Mouse (Mus musculus): Measurements from ENCODE around the gene Gtf2h5. TPM values are rescaled to one million over a fixed set of nuclear protein-coding genes. Genes with fewer than 3 reads are reported as not detected.

Gtf2h5 gene
- polyA plus RNA-seq (2012), result 2.2 and 2.5 TPM in 2 replicates

- no peak for TF ChIP-seq GATA1 (IDR thresholded peaks at IDR 0.05; ENCODE audit: low read length)
Measured at GRCm38 (mm10) chr17:6079287-6080122, at the start of gene Gtf2h5, which contains the start of gene Serac1. Gene Gtf2h5 (plus strand): TSS chr17:6079786. Gene Serac1 (minus strand): TSS chr17:6079741.

- no peak for TF ChIP-seq GATA1 (IDR thresholded peaks at IDR 0.05; ENCODE audit: low read length)
Measured at GRCm38 (mm10) chr17:6035661-6036060, 43.9 kb upstream of the Gtf2h5 start.

- TF ChIP-seq GATA1 (IDR thresholded peaks at IDR 0.05; ENCODE audit: low read length), result no peak
Measured at GRCm38 (mm10) chr17:6036458-6036857, 43.1 kb upstream of the Gtf2h5 start.

- no peak for TF ChIP-seq GATA1 (IDR thresholded peaks at IDR 0.05; ENCODE audit: low read length)
Measured at GRCm38 (mm10) chr17:6036872-6037271, 42.7 kb upstream of the Gtf2h5 start.

- no peak for TF ChIP-seq GATA1 (IDR thresholded peaks at IDR 0.05; ENCODE audit: low read length)
Measured at GRCm38 (mm10) chr17:6037507-6037906, 42.1 kb upstream of the Gtf2h5 start.

- no peak for TF ChIP-seq GATA1 (IDR thresholded peaks at IDR 0.05; ENCODE audit: low read length)
Measured at GRCm38 (mm10) chr17:6052801-6053200, 26.8 kb upstream of the Gtf2h5 start.

GRCm38 (mm10) chr17:6054934-6055355 lies 24.6 kb upstream of the Gtf2h5 start:
- TF ChIP-seq GATA1 (IDR thresholded peaks at IDR 0.05; ENCODE audit: low read length), result no peak

GRCm38 (mm10) chr17:6062793-6063192 lies 16.8 kb upstream of the Gtf2h5 start:
- TF ChIP-seq GATA1 (IDR thresholded peaks at IDR 0.05; ENCODE audit: low read length), result no peak

- TF ChIP-seq GATA1 (IDR thresholded peaks at IDR 0.05; ENCODE audit: low read length), result no peak
Measured at GRCm38 (mm10) chr17:6063532-6063931, 16.1 kb upstream of the Gtf2h5 start.

GRCm38 (mm10) chr17:6066021-6066420 lies 13.6 kb upstream of the Gtf2h5 start:
- no peak for TF ChIP-seq GATA1 (IDR thresholded peaks at IDR 0.05; ENCODE audit: low read length)

- TF ChIP-seq GATA1 (IDR thresholded peaks at IDR 0.05; ENCODE audit: low read length), result no peak
Measured at GRCm38 (mm10) chr17:6067613-6068012, 12.0 kb upstream of the Gtf2h5 start.

- TF ChIP-seq GATA1 (IDR thresholded peaks at IDR 0.05; ENCODE audit: low read length), result no peak
Measured at GRCm38 (mm10) chr17:6069866-6070265, 9.7 kb upstream of the Gtf2h5 start.

- no peak for TF ChIP-seq GATA1 (IDR thresholded peaks at IDR 0.05; ENCODE audit: low read length)
Measured at GRCm38 (mm10) chr17:6073405-6073804, 6.2 kb upstream of the Gtf2h5 start.

- no peak for TF ChIP-seq GATA1 (IDR thresholded peaks at IDR 0.05; ENCODE audit: low read length)
Measured at GRCm38 (mm10) chr17:6083323-6083890, 3.8 kb downstream of the Gtf2h5 start.

GRCm38 (mm10) chr17:6091604-6092003 lies 12.0 kb downstream of the Gtf2h5 start:
- no peak for TF ChIP-seq GATA1 (IDR thresholded peaks at IDR 0.05; ENCODE audit: low read length)

GRCm38 (mm10) chr17:6095579-6095978 lies 16.0 kb downstream of the Gtf2h5 start:
- no peak for TF ChIP-seq GATA1 (IDR thresholded peaks at IDR 0.05; ENCODE audit: low read length)

- no peak for TF ChIP-seq GATA1 (IDR thresholded peaks at IDR 0.05; ENCODE audit: low read length)
Measured at GRCm38 (mm10) chr17:6097884-6098283, 18.3 kb downstream of the Gtf2h5 start.
